Mouse (Mus musculus) C2C12 (cell line): Measurements from ENCODE around the gene Tnnt3.

Source experiments
- CTCF ChIP-seq: IDR thresholded peaks from one replicate; pipeline ENCODE4 v1.5.1; 2011; ENCODE audit not compliant: control insufficient read depth, insufficient read depth, insufficient read length
- MYOD1 ChIP-seq: IDR thresholded peaks from one replicate; pipeline ENCODE4 v1.6.1; 2011; ENCODE audit warnings: low read depth; ENCODE audit not compliant: control insufficient read depth, insufficient read length

DNA sequence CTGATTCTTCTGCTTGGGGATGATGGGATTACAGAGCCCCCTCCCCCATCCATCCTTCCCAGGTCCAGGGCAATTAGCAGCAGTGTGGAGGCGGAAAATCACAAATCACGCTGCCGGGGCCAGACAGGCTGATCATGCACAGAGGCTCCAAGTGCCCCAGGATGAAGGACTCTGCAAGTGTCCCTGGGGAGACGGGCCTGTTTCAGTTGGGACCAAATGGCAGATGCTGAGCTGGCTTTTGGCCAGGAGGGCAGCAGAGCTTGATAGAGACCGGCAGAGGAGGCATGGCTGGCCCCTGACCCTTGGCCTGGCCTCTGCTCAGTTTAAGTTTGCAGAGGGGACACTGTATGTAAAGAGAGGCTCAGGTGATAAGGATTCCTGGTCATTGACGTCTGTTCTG is 64.5 kb downstream of the Tnnt3 start:
- TF ChIP-seq CTCF (no peak), MYOD1 (no peak)
